Mouse (Mus musculus) intestine, embryonic 15.5 days (tissue): Measurements from ENCODE around the gene Slc34a2. TPM values are rescaled to one million over a fixed set of nuclear protein-coding genes. Genes with fewer than 3 reads are reported as not detected.

Experiments
- ATAC-seq: fragments of 200-750 bp; cut with Nextera tagmentation; 2 replicates; pipeline ENCODE4 v1.8.0; 2017; ENCODE audit warnings: moderate TSS enrichment, moderate library complexity
- H3K27ac ChIP-seq: fragments of 300-500 bp; sonication (generic); 2 replicates; pipeline ENCODE4 v1.5.1; 2015; ENCODE audit warnings: mild to moderate bottlenecking, inconsistent platforms
- H3K27me3 ChIP-seq: fragments of 300-500 bp; sonication (generic); replicated peaks from 2 replicates; pipeline ENCODE4 v1.6.1; 2015; ENCODE audit warnings: inconsistent platforms
- H3K36me3 ChIP-seq: fragments of 300-500 bp; sonication (generic); 2 replicates; pipeline ENCODE4 v1.6.1; 2015; ENCODE audit warnings: inconsistent platforms
- H3K4me1 ChIP-seq: fragments of 300-500 bp; sonication (generic); replicated peaks from 2 replicates; pipeline ENCODE4 v1.6.1; 2015; ENCODE audit warnings: inconsistent platforms
- H3K4me2 ChIP-seq: fragments of 300-500 bp; sonication (generic); replicated peaks from 2 replicates; pipeline ENCODE4 v1.6.1; 2015; ENCODE audit warnings: mild to moderate bottlenecking, inconsistent platforms
- H3K4me3 ChIP-seq: fragments of 300-500 bp; sonication (generic); replicated peaks from 2 replicates; pipeline ENCODE4 v1.5.1; 2015; ENCODE audit warnings: inconsistent platforms
- H3K9ac ChIP-seq: fragments of 300-500 bp; sonication (generic); 2 replicates; pipeline ENCODE4 v1.6.1; 2015; ENCODE audit warnings: inconsistent platforms
- H3K9me3 ChIP-seq: fragments of 300-500 bp; sonication (generic); 2 replicates; pipeline ENCODE4 v1.6.1; 2016; ENCODE audit warnings: inconsistent platforms
- WGBS: fragments of 180-500 bp; shearing (Covaris S2); methylation state at CpG from one replicate; pipeline ENCODE4 v1.1.7; 2015; 5-methylcytosine and 5-hydroxymethylcytosine counted together
- polyA plus RNA-seq: library from polyadenylated mRNA; unstranded; fragments of >200 nt; fragmentation: Nextera tagmentation; extraction: Ambion mirVana; gene quantifications from 2 replicates; pipeline ENCODE4 v1.2.1, GENCODE M21; 2015

Slc34a2 gene
- polyA plus RNA-seq, 1 experiment from 2014 or later = 16.3 TPM

- ATAC-seq = peak; percentile 46
- H3K4me1 ChIP-seq = 0 out of 2 replicates have a peak, but pooled peaks cover 6% of the 10 kb centered on the region
- no peak overlapping the region for H3K9ac ChIP-seq
- 69% methylated on average over 12 of the region's 12 CpGs for WGBS
- no peaks in the 10 kb centered on the region for H3K27me3 ChIP-seq
- no peaks in the 10 kb centered on the region for H3K36me3 ChIP-seq
- no peaks in the 10 kb centered on the region for H3K9me3 ChIP-seq
- H3K27ac ChIP-seq = no peak overlapping the region
- no peak overlapping the region for H3K4me2 ChIP-seq
- H3K4me3 ChIP-seq = no peak overlapping the region
Measured at GRCm38 (mm10) chr5:53101848-53102473, 64.1 kb downstream of the Slc34a2 start.

DNA sequence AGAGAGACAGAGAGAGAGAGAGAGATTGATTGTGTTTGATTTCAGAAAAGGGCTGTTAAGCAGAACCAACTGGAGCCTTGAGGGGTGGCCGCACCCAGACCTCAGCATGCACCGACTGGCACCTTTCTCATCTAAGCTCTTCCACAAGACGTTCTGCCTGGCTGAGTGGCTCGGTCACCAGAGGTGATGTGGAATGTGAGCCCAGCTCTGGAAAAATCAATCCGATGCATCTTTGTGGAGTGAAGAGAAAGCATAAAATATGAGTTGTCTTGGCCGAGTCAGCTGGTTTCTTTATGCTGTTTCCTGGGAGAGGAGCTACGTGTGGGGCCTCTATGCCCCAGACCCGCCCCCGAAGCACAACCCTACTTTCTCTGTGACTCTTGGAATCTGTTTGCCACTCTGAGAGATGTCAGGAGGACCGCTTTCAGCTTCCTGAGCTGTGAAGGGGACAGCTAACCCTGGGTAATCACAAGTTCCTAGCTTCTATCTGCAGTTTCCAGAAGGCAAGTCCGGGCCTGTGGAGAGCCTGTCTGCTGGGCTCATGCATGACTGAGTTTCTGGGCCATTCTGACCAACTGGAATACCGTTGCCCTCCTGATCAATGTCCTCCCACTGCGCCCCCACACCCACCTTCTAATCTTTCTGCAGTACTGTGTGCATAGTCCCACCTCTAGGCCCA, 66.4 kb downstream of the Slc34a2 start:
- Histone ChIP-seq H3K27me3 (no peaks in the 10 kb centered on the region), H3K27ac (0 out of 2 replicates have a peak overlapping the region, but pooled peaks have one; percentile 22), H3K4me1 (peaks cover 14% of the 10 kb centered on the region; the same call in 1 of the 2 replicates), H3K4me2 (no peak overlapping the region), H3K36me3 (no peaks in the 10 kb centered on the region), H3K9ac (no peak overlapping the region), H3K4me3 (no peak overlapping the region), H3K9me3 (no peaks in the 10 kb centered on the region)
- ATAC-seq = no peak; the same call in 1 of the 2 replicates
- 55% methylated on average over 13 of the region's 13 CpGs for WGBS

GRCm38 (mm10) chr5:53105716-53106115, 67.8 kb downstream of the Slc34a2 start:
- no peak overlapping the region for H3K4me2 ChIP-seq
- H3K27me3 ChIP-seq = no peaks in the 10 kb centered on the region
- peaks cover 20% of the 10 kb centered on the region; the same call in 1 of the 2 replicates for H3K4me1 ChIP-seq
- no peak overlapping the region for H3K4me3 ChIP-seq
- no peak overlapping the region for H3K9ac ChIP-seq
- H3K36me3 ChIP-seq = no peaks in the 10 kb centered on the region
- H3K9me3 ChIP-seq = no peaks in the 10 kb centered on the region
- ATAC-seq = no peak
- H3K27ac ChIP-seq = no peak overlapping the region
- 76% methylated on average over 8 of the region's 8 CpGs for WGBS

GRCm38 (mm10) chr5:53106125-53106524, 68.2 kb downstream of the Slc34a2 start:
- WGBS = 71% methylated on average over 4 of the region's 4 CpGs
- no peaks in the 10 kb centered on the region for H3K36me3 ChIP-seq
- ATAC-seq = no peak
- H3K4me3 ChIP-seq = no peak overlapping the region
- no peak overlapping the region for H3K27ac ChIP-seq
- H3K9ac ChIP-seq = no peak overlapping the region
- no peak overlapping the region for H3K4me2 ChIP-seq
- no peaks in the 10 kb centered on the region for H3K27me3 ChIP-seq
- H3K4me1 ChIP-seq = peaks cover 20% of the 10 kb centered on the region; the same call in 1 of the 2 replicates
- H3K9me3 ChIP-seq = no peaks in the 10 kb centered on the region

- Histone ChIP-seq H3K9ac (no peak overlapping the region), H3K9me3 (no peaks in the 10 kb centered on the region), H3K27ac (no peak overlapping the region), H3K4me1 (peaks cover 20% of the 10 kb centered on the region; the same call in 1 of the 2 replicates), H3K36me3 (no peaks in the 10 kb centered on the region), H3K4me2 (no peak overlapping the region), H3K27me3 (no peaks in the 10 kb centered on the region), H3K4me3 (no peak overlapping the region)
- no peak for ATAC-seq
- WGBS = 40% methylated on average over 4 of the region's 4 CpGs
Measured at GRCm38 (mm10) chr5:53106731-53107130, 68.8 kb downstream of the Slc34a2 start.

DNA sequence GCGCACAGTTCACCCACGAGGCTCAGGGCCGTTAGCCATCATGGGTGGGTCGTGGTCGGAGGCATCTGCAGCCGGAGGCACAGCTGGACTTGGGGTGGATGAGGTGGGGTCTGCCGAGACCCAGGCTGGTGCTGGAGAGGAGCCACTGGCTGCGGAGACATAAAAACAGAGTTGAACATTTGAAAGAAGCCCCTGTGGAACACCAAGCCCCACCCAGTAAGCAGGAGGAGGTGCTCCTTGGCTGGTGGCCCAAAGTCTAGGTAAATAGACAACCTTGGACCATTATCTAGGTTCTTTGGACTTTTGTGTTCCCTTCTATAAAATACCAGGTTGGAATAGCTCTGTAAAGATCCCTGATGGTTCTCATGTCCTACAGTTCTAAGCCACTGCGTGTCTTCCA, 70.1 kb downstream of the Slc34a2 start:
- ATAC-seq = no peak
- 72% methylated on average over 9 of the region's 9 CpGs for WGBS
- H3K4me1 ChIP-seq = peaks cover 20% of the 10 kb centered on the region; the same call in 1 of the 2 replicates
- 0 out of 2 replicates have a peak overlapping the region, but pooled peaks have one; percentile 7 for H3K27ac ChIP-seq
- H3K27me3 ChIP-seq = no peaks in the 10 kb centered on the region
- H3K4me3 ChIP-seq = no peak overlapping the region
- no peak overlapping the region for H3K4me2 ChIP-seq
- peaks cover 1% of the 10 kb centered on the region for H3K36me3 ChIP-seq
- H3K9me3 ChIP-seq = no peaks in the 10 kb centered on the region
- H3K9ac ChIP-seq = no peak overlapping the region

GRCm38 (mm10) chr5:53108668-53109067, 70.8 kb downstream of the Slc34a2 start:
- H3K4me3 ChIP-seq = no peak overlapping the region
- H3K4me1 ChIP-seq = peaks cover 20% of the 10 kb centered on the region; the same call in 1 of the 2 replicates
- H3K27ac ChIP-seq = no peak overlapping the region
- H3K36me3 ChIP-seq = peaks cover 4% of the 10 kb centered on the region
- ATAC-seq = no peak
- H3K27me3 ChIP-seq = no peaks in the 10 kb centered on the region
- no peak overlapping the region for H3K4me2 ChIP-seq
- H3K9ac ChIP-seq = no peak overlapping the region
- H3K9me3 ChIP-seq = no peaks in the 10 kb centered on the region
- 96% methylated on average over 1 of the region's 1 CpGs for WGBS

GRCm38 (mm10) chr5:53110225-53110624, 72.3 kb downstream of the Slc34a2 start:
- H3K27me3 ChIP-seq = no peaks in the 10 kb centered on the region
- peaks cover 4% of the 10 kb centered on the region for H3K36me3 ChIP-seq
- no peak overlapping the region for H3K9ac ChIP-seq
- H3K9me3 ChIP-seq = no peaks in the 10 kb centered on the region
- peak overlapping the region; percentile 38; the same call in 1 of the 2 replicates for H3K27ac ChIP-seq
- H3K4me1 ChIP-seq = peaks cover 17% of the 10 kb centered on the region; the same call in 1 of the 2 replicates
- ATAC-seq = peak; percentile 90
- H3K4me3 ChIP-seq = no peak overlapping the region
- H3K4me2 ChIP-seq = no peak overlapping the region
- 47% methylated on average over 4 of the region's 4 CpGs for WGBS

- Histone ChIP-seq H3K27me3 (no peaks in the 10 kb centered on the region), H3K4me3 (no peak overlapping the region), H3K36me3 (peaks cover 4% of the 10 kb centered on the region), H3K9ac (no peak overlapping the region), H3K9me3 (no peaks in the 10 kb centered on the region), H3K4me2 (no peak overlapping the region), H3K27ac (peak overlapping the region; percentile 38), H3K4me1 (peaks cover 17% of the 10 kb centered on the region; the same call in 1 of the 2 replicates)
- ATAC-seq = no peak
- 62% methylated on average over 5 of the region's 5 CpGs for WGBS
Measured at GRCm38 (mm10) chr5:53111036-53111435, 73.2 kb downstream of the Slc34a2 start.

GRCm38 (mm10) chr5:53112942-53113341, 75.1 kb downstream of the Slc34a2 start:
- no peak for ATAC-seq
- Histone ChIP-seq H3K9ac (no peak overlapping the region), H3K4me2 (no peak overlapping the region), H3K27ac (no peak overlapping the region), H3K4me1 (peaks cover 7% of the 10 kb centered on the region; the same call in 1 of the 2 replicates), H3K9me3 (no peaks in the 10 kb centered on the region), H3K4me3 (no peak overlapping the region), H3K36me3 (peaks cover 4% of the 10 kb centered on the region), H3K27me3 (no peaks in the 10 kb centered on the region)
- WGBS = 83% methylated on average over 5 of the region's 5 CpGs

- Histone ChIP-seq H3K27me3 (no peaks in the 10 kb centered on the region), H3K9ac (no peak overlapping the region), H3K36me3 (peaks cover 4% of the 10 kb centered on the region), H3K27ac (no peak overlapping the region), H3K4me2 (no peak overlapping the region), H3K4me1 (0 out of 2 replicates have a peak, but pooled peaks cover 5% of the 10 kb centered on the region), H3K4me3 (no peak overlapping the region), H3K9me3 (no peaks in the 10 kb centered on the region)
- WGBS = 73% methylated on average over 12 of the region's 12 CpGs
- ATAC-seq = no peak
Measured at GRCm38 (mm10) chr5:53114616-53115267, 76.9 kb downstream of the Slc34a2 start.

DNA sequence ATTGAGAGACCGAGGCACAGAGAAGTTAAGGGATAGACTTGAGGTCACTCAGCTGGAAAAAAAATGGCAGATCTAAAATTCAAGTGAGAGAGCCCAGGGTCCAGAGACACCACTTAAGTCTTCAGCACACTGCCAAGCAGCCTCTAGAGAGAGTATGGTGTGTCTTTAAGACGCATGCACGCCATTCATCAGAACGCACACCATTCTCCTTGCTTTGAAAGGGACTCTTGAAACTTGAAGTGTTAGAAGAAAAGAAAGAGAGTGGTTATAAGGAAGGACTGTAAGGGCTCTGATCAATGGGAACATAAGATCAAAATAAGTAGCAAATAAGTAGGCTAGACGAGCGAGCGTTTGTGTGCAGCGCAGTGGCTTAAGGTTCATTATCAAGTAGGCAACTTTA, 80.3 kb downstream of the Slc34a2 start:
- Histone ChIP-seq H3K9ac (no peak overlapping the region), H3K4me3 (no peak overlapping the region), H3K27ac (no peak overlapping the region), H3K27me3 (no peaks in the 10 kb centered on the region), H3K9me3 (no peaks in the 10 kb centered on the region), H3K36me3 (peaks cover under 1% of the 10 kb centered on the region; the same call in 1 of the 2 replicates), H3K4me1 (no peaks in the 10 kb centered on the region), H3K4me2 (no peak overlapping the region)
- 90% methylated on average over 8 of the region's 8 CpGs for WGBS
- ATAC-seq = no peak
